Mouse (Mus musculus): ENCODE measurements around the gene Prr15.

Gene Prr15

DNA sequence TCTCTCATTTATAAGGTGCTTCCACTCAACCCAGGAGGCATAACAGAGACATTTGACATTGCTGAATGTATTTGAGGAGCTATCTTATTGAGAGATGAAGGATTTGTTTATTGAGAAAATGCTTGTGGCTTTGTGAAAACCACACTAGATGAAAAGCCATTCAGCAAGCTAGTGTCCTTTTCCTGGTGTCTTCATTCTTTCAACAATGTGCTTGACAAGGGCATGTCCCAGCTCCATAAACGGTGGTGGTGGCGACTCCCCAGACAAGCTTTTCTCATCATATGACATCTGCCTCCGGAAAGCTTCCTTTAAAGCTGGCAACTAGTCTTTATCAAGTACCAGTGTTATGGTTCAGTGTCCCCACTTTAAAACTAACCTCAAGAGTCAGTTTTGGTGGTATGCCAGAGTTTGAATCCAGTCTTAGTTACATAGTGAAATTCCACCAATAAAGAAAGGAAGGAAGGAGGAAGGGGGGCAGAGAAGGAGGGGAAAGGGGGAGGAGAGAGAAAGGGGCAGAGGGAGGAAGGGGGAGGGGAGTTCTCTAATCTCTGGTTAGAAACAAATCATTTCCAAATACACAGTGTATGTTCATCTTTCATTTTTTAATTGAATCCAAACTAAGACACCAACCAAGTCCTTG, at the start of gene Prr15:
TSS of gene Prr15 (plus strand) at position 590 of the 640 bp plus-strand sequence.
- no peak for DNase-seq (ENCODE audit: low spot score)

DNA sequence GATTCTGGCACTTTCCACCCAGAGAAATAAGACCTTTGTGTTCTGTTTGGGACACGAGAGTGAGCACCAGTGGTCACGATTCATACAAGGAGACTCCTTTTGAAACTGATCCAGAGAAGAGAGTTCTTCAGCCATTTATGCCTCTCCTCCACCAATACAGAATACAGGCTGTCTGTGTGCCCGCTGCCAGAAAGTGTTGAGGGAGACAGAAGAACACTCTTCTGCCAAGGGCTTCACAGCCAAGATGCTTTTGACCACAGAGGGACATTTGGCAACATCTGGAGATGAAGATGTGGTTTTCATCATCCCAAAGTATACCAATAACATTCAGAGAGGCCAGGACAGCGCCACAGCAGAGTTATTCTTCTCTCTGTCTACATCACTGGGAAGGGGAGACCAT, 48.4 kb upstream of the Prr15 start:
- DNase-seq (ENCODE audit: low spot score) = no peak

DNA sequence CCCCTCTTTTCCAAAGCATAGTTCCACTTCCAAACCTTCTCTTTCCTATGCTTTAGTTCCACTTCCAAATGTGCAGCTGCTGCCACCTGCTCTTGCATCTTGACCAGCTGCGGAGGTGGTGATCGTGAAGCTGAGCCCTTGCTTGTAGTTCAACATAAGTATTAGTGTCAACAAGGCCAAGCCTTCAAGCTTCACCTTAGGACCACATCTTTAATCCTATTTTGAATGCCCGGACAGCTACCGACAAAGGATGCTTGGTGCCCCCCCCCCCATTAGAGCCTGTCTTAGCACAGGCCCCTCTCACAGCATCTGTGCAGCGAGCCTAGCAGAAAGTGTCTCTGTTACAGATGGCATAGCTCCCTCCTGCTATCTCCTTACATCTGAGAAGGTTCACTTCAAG, 47.8 kb upstream of the Prr15 start:
- DNase-seq (ENCODE audit: low spot score) = no peak

DNA sequence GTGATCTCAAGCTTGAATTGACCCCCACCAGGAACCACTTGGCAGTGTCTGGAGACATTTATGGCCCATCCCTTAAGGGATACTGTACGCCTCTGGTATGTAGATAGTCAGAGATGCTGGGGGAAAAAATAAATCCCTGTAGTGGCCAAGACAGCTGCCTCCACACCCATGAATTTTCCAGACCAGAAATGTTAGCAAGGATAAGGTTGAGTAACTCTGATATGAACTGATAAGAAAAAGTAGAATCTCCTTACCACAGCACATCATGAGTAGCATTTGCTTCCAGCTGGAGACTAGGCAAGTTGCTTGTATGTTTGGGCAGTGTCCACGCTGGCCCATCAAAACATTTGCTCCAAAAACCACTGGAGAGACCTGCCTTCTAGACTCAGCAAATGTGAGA, 47.0 kb upstream of the Prr15 start:
- DNase-seq (ENCODE audit: low spot score) = no peak

DNA sequence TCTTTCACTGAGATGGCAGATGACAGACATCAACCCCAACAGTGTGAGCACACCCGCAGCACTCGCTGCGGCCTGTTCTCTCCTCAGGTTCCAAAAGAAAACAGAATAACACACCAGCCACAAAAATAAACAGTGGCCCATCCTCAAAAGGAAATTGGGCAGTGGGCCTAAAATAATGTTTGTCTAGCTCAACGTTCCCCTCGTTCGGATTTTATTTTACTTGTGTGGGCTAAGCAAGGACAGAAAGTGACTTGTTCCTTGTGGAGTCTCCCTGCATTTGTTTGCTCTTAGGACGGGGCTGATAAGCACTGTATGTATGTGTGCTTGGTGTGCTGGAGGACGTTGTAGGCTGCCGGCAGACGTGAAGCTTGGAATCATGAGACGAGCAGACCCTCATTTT, 46.2 kb upstream of the Prr15 start:
- no peak for DNase-seq (ENCODE audit: low spot score)

DNA sequence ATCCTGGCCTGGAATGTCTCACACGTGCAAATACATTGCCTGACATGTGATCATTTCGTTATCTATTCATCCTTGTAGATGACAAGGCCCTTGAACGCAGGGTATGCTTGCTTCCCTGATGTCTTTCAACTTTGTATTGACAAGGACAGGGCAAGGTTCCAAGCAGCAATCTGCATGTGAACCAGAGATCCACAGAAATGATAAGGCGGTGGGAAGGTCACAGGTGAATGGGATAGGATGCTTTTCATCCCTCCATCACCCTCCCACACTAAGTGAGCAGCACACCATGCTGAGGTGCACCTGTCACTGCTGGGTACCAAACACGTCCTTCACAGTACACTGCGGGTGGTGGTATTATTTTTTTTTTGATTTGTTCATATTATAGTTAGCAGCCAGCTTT, 45.4 kb upstream of the Prr15 start:
- DNase-seq (ENCODE audit: low spot score) = no peak

- no peak for DNase-seq (ENCODE audit: low spot score)
Observed at GRCm38 (mm10) chr6:54283299-54283698, 42.3 kb upstream of the Prr15 start.

DNA sequence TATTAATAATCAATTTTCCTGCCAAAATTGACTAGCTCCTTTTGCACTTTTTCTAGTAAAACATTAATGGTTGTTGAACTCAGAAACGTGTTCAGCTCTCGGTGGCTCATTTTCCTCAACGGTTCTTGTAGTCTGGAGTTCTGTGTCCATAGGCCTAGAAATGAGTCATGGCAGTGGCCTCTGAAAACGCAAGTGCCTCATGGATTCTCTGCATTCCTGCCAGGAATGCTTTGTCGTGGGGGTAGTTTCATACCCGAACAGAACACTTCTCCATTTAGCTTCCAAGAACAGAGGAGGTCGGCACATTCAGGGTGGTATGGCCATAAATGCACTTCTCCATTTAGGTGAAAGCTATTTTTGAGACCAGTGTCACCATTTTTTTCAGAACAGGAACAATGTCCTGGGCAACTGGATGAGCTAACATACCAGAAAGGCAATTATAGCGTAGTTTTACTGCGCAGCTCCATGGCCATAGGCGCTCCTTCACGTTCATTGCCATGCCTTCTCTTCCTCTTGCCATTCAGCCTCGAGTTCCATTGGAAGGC, 41.4 kb upstream of the Prr15 start:
- no peak for DNase-seq (ENCODE audit: low spot score)

DNA sequence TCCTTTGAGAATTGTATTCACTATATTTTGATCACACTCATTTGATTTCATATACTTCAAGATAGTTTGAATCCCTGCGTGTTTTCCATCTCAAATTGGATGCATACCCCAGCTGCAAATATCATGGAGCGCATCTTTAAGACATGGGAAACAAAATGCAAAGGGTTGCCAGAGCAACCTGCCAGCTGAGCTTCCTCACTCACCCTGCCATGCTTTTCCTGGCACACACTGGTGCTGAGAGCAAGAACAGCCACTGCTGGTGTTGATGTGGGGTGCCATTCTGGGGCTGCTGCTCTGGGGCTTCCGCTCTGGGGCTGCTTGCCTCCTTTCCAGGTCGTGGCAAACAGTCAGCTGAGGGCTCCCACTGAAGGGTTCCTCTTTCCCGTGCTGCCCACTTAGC, 38.8 kb upstream of the Prr15 start:
- no peak for DNase-seq (ENCODE audit: low spot score)

DNA sequence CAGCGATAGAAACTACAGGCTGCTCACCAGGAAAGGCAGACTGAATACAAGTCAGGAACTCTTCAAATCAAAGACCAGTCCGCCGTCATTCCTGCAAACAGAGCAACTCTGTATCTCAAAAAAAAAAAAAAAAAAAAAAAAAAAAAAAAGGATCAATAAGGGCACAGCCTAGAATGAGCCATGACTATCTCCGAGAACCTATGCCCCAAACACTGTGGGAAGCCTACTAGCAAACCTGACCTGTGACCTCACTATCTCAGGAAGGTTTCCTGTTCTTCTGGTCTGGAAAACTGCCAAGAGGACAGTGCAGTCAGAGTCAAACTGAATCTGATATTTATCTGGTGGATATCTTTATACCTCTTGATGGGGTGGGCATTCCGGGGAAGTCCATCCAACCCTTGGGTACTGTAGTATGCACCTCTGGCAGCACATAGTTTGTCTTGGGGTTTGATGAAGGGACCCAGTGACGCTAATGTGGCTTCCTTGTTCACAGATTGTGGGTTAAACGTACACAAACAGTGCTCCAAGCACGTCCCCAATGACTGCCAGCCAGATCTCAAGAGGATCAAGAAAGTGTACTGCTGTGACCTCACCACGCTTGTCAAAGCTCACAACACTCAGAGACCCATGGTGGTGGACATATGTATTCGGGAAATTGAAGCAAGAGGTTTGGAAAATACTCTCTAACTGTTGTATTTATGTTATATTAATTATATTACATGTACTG, 35.7 kb upstream of the Prr15 start:
- DNase-seq (ENCODE audit: low spot score) = no peak

GRCm38 (mm10) chr6:54297231-54297630, 28.4 kb upstream of the Prr15 start:
- DNase-seq (ENCODE audit: low spot score) = no peak

GRCm38 (mm10) chr6:54299417-54299816, 26.2 kb upstream of the Prr15 start:
- DNase-seq (ENCODE audit: low spot score) = no peak

DNA sequence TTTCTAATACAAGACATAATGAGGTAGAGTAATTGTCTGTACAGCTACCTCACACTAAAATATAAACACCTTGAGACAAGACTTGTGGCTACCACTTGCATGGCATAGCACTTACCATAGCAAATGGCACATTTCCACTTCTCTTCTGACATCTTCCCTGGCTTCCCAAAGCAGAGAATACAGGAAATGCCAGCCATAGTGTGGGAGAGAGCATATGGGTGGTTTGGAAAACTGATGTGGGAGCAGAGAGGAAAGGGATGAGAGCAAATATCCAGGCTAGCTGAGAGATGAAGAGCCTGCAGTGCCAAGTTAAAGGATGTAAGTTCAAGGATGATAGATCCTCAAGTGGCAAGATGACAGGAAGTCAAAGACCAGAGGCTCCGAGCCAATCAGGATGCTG, 19.9 kb upstream of the Prr15 start:
- no peak for DNase-seq (ENCODE audit: low spot score)

DNA sequence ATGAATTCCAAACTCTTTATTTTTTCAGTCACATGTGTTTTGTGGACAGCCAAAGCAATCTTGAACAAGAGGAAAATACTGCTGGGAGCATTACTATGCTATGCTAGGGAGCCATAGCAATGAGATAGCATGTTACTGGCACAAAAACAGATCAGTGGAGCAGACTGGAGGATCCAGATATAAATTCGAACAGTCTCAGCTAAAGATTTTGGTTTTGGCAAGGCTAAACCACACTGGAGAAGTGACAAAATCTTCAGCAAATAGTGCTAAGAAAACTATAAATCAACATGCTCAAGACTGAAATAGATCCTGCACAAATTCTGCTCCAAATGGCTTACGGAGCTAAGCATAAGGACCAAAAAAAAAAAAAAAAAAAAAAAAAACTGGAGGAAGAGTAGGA, 12.6 kb upstream of the Prr15 start:
- DNase-seq (ENCODE audit: low spot score) = no peak

DNA sequence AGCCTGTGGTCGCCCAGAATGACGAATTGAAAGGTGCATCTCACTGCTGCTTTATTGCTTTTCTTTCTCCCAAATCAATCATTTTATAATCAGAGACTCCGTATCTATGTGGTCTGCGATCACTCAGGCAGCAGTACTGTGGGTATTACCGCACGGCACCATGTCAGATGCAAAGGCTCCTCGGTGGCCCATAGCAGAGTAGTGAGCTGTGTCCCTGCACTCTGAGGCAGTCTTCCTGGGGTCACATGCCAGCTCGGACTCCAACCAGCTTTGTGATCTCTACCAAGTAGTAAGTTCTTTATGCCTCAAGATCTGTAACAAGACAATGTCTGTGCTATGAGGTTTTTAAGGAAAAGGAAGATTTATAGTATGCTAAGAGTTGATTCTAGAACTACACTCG, 7.0 kb upstream of the Prr15 start:
- no peak for DNase-seq (ENCODE audit: low spot score)

- DNase-seq (ENCODE audit: low spot score) = no peak
Observed at GRCm38 (mm10) chr6:54319198-54319597, 6.4 kb upstream of the Prr15 start.

GRCm38 (mm10) chr6:54320236-54320635, 5.4 kb upstream of the Prr15 start:
- DNase-seq (ENCODE audit: low spot score) = no peak

DNA sequence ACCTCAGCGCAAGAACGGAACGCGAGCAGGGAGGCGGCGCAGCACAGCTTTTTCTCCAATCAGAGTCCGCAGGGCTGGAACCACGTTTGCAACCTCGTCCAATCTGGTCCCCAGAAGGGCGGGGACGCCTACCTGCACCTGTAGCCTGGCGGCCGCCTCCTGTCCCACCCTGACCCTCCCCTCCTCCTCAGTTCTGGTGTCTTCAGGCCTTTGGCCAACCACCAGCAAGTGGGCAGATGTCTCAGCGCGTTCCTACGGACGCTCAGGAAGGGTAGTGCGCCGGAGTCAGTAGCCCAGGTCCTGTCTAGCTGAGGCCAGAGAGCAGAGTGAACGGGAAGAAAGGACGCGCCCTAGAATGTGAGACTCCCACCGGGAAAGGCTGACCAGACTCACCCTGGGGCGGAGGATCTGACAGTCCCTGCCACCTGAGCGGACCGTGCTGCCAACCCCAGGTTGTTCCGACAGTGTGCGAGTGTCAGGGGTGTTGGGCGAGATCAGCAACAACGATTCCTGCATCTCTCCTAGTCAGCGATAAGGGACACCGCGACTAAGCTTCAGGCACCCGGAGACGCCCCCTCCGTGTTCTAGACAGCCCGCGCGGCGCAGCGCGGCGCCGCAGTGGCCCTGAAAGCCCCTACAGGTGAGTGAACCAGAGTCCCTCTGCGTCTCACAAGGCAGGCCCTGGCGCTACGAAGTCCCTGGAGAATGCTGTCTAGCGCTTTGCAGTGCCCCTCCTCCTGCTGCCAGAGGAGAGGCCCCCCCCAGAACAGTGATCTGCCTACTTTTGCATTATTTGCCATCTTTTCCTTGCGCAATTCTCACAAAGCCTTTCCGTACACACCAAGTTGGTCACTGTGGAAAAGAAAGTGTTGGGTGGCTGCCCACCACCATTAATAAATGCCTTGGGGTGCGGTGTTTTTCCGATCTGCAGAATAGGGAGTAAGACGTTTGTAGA, 1.3 kb downstream of the Prr15 start:
- peak; percentile 58 for DNase-seq (ENCODE audit: low spot score)

DNA sequence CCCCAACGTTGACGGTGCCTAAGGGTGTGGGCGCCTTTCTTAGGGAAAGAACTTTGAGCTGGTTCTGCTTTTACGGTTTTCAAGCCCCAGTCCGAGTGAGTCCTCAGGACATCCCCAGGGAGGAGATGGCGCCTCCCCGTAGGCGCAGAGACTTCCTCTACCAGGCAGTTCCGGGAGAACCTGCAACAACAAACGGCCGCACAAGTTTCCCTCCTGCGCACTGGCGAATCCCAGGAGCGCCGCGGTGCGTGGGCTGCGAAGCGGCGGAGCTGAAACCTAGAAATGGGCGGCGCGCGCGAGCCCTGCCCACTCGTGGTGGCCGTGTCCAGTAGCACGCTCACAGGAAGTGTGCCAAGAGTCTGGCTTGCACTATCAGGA, 2.0 kb downstream of the Prr15 start:
- DNase-seq (ENCODE audit: low spot score) = peak; percentile 65

DNA sequence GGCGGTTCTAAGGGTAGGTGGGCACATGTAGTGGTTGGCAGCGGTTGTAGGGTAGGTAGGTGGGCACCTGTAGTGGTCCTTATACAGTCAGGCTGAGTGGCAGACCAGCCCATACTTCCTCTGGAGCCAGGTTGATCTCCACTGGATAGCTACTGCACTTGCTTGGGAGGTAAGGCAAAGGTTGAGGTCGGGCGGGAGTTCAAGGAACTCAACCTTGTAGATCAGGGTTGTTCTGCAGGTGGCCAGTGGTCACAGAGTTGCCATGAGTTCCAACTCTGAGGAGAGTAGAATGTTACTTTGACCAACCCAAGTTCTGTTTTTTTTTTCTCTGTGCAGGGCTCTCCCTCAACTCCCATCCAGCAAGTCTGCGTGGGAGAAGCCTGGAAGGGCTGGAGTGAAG, 3.1 kb downstream of the Prr15 start:
- no peak for DNase-seq (ENCODE audit: low spot score)

GRCm38 (mm10) chr6:54329598-54329997, 4.0 kb downstream of the Prr15 start:
- DNase-seq (ENCODE audit: low spot score) = no peak

DNA sequence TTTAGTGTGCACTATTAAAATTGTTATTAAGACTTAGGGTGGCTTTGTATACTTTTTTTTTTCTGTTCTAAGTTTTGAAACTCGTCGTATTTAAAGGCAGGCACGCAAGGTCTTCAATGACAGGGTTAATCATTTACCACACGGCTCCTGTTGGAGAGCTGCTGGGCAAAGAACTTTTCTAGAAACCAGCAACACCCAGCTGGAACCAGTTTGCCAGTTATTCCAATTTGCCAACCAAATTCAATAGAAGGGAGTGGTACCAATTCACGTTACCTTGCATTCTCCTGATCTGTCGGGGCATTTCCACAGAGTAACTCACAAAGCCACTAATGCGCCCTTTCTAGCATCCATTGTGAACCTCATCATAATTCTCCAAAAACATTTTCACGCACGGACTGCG, 4.5 kb downstream of the Prr15 start:
- DNase-seq (ENCODE audit: low spot score) = no peak

DNA sequence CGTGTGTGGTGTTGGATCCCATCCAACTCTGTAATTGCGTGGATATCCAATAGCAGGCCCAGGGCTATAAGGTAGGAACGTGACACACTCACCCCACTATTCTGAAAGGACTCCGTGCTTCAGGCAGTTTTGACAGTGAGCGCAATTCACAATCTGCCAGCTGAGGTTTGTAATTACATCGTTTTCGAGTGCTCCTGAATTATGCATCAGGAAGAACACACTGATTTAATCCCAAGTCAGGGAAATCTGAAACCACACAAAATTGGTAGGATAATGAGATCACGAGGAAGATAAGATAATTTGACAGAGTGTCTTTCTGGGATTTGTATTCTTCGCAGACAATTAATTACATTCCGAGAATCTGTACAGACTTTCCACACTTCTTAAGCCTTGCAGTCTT, 6.1 kb downstream of the Prr15 start:
- no peak for DNase-seq (ENCODE audit: low spot score)

Measured in ovary, adult 18-20 months (tissue).